Mouse (Mus musculus) liver, adult (tissue): ENCODE measurements around the gene Tmigd3.

Source experiments
- GATA4 ChIP-seq: IDR thresholded peaks from 2 replicates; pipeline ENCODE4 v1.6.1; 2014; ENCODE audit warnings: mild to moderate bottlenecking, low read length; ENCODE audit not compliant: insufficient replicate concordance

The Tmigd3 gene

GRCm38 (mm10) chr3:105931095-105931494 lies 60.4 kb downstream of the Tmigd3 start:
- no peak for TF ChIP-seq GATA4

GRCm38 (mm10) chr3:105932240-105933071 lies 61.8 kb downstream of the Tmigd3 start, which contains the start of gene I830077J02Rik:
I830077J02Rik (minus strand) TSS chr3:105932664.
- TF ChIP-seq GATA4: no peak

GRCm38 (mm10) chr3:105933926-105934325 lies 63.2 kb downstream of the Tmigd3 start:
- TF ChIP-seq GATA4: no peak

- TF ChIP-seq GATA4: no peak
These were observed 64.3 kb downstream of the Tmigd3 start for GRCm38 (mm10) chr3:105935033-105935432.

- TF ChIP-seq GATA4: no peak
These were observed 65.4 kb downstream of the Tmigd3 start for GRCm38 (mm10) chr3:105936111-105936510.

GRCm38 (mm10) chr3:105951348-105951747 lies 80.6 kb downstream of the Tmigd3 start:
- no peak for TF ChIP-seq GATA4

GRCm38 (mm10) chr3:105957235-105957634 lies 86.5 kb downstream of the Tmigd3 start:
- TF ChIP-seq GATA4: no peak

- TF ChIP-seq GATA4: no peak
These were observed 87.5 kb downstream of the Tmigd3 start for GRCm38 (mm10) chr3:105958204-105958603.

- no peak for TF ChIP-seq GATA4
These were observed 88.4 kb downstream of the Tmigd3 start, which contains the start of gene Wdr77 for GRCm38 (mm10) chr3:105958974-105959580. Wdr77 (plus strand) TSS chr3:105959369.

GRCm38 (mm10) chr3:105959585-105959984 lies 88.9 kb downstream of the Tmigd3 start:
- no peak for TF ChIP-seq GATA4

GRCm38 (mm10) chr3:105959999-105960398 lies 89.3 kb downstream of the Tmigd3 start, which contains the start of gene Atp5f1:
Atp5f1 (minus strand) TSS chr3:105960099.
- TF ChIP-seq GATA4: no peak

- TF ChIP-seq GATA4: no peak
These were observed 90.0 kb downstream of the Tmigd3 start for GRCm38 (mm10) chr3:105960700-105961099.

GRCm38 (mm10) chr3:105971831-105972446 lies 101.2 kb downstream of the Tmigd3 start:
- TF ChIP-seq GATA4: no peak

- no peak for TF ChIP-seq GATA4
These were observed 102.7 kb downstream of the Tmigd3 start, which contains the start of gene Ovgp1 for GRCm38 (mm10) chr3:105973411-105973810. Ovgp1 (plus strand) TSS chr3:105973711.
